Mouse (Mus musculus): ENCODE results near the gene Atp11b.

Atp11b gene

DNA sequence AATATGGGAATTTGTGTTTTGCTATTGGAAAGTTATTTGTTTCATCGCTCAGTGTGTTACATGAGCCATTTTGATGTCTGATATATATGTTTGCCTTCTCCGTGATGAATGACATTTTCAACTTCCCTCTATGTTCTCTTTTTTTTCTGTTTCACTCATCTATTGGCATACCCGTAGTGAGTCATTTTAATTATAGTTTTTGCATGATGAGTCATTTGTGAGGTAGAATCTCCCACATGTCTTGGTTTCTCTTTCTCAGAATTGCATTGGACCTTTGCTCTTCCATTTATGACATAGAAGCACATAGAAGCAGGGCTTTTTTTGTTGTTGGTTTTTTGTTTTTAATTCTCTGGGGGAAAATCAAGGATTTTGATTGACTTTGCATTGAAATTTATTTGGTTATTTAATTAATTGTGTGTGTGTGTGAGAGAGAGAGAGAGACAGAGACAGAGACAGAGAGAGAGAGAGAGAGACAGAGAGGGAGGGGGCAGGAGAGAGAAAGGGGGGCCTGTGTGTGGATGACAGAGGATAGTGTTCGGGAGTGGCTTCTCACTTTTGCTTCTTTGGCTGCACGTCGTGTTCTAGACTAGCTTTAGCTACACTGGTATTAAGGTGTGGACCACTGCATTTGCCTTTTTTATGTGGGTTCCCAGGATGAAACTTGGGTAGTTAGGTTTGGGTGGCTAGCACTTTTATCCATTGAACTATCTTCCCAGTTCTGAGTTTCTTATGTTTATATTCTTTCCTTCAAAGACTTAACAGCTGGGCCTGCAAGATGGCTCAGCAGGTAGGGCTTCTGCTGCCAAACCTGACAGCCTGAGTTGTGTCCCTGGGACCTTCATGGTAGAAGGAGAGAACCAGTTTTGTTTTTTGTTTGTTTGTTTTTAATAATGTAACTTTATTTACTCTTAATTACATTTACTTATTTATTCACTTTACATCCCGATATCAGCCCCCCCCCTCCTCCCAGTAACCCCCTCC, 11.0 kb downstream of the Atp11b start:
- no peak for DNase-seq (ENCODE audit: extremely low spot score, low spot score)

DNA sequence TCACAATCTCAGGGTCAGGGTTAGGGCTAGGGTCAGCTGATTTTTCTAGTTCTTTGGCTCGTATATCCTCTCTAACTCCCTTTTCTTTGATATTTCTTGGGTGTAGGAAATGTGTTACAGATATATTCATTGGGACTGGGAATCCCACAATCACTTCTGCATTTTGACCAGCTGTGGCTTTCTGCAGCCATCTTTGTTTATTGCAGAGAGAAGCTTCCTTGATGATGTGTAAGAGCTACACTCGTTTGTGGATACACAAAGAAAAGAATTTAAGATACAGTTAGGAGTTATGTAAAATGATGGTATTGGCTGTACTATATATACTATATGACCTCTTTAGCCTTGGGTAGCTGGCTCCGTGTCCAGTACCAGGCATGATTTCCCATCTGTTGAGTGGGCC, 25.8 kb downstream of the Atp11b start:
- DNase-seq (ENCODE audit: extremely low spot score, low spot score), result no peak

DNA sequence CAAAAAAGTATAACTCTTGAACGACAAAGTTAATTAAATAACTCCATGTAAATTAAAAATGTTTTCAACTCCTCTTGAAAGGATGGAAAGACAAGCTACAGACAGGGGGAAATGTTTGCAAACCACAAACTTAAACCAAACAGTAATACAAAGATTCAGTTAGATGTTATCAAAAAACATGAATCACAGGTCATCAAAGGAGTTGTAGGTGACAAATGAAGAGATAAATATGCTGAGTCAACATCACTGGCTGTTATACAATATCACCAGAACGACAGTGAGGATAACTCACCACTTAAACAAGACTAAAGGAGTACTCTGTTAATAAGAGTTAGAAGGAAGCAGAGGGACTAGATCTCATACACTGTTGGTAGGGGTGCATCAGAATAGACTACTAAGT, 48.1 kb downstream of the Atp11b start:
- DNase-seq (ENCODE audit: extremely low spot score, low spot score), result no peak

DNA sequence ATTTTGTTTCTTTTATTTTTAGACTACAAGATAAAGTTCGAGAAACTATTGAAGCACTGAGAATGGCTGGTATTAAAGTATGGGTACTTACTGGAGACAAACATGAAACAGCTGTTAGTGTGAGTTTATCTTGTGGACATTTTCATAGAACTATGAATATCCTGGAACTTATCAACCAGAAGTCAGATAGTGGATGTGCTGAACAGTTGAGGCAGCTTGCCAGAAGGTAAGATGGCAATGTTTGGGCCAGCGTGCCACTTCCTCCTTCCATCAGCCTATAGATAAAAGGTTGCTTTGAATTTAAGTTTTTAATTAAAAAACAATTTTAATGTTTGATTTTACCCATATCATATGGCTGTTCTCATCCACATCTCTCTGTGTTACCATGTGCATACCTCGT, 66.0 kb downstream of the Atp11b start:
- DNase-seq (ENCODE audit: extremely low spot score, low spot score), result no peak

DNA sequence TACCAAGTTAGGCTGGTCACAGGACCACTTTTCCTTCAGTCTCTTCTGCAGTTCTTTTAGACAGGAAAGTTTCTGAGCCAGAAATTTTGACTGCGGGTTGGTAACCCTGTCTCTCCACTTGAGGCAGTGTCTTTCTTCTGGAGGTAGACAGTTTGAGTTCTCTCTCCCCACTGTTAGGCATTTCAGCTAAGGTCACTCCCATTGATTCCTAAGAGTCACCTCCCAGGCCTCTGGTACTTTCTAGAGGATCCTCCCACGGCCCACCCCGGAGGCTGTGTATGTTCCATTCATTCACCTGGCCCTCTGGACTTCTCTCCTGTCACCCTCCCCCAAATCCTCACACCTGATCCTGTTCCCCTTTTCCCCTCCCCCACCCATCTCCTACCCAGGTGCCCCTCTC, 68.1 kb downstream of the Atp11b start:
- no peak for DNase-seq (ENCODE audit: extremely low spot score, low spot score)

DNA sequence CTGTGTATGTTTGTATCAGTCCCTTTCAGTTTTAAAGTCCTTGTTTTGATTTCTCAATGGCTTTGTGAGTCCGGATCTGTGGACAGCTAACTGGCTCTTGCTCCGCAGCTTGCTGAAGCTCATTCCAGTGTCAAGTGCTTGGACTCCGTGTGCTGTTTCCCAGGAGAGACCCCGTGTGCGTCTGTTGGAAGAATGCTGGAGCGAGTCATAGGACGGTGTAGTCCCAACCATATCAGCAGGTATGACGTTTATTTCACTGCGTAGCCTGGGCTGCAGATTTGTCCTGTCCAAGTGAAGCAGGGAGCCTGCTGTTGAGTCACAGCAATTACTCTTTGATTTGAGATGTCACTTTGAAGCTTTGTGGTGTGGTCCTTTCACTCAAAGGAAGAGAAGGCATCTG, 95.4 kb downstream of the Atp11b start:
- no peak for DNase-seq (ENCODE audit: extremely low spot score, low spot score)

DNA sequence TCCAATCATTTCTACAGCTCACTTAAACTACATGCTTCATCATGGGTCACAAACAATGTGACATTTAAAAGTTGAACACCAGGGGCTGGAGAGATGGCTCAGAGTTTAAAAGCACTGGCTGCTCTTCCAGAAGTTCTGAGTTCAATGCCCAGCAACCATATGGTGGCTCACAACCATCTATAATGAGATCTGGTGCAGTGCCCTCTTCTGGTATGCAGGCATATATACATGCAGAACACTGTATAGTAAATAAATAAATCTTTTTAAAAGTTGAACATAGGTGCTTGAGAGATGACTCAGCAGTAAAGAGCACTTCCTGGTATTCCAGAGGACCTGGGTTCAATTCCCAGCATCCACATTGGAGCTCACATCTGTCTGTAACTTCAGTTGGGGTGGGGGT, 129.4 kb downstream of the Atp11b start:
- no peak for DNase-seq (ENCODE audit: extremely low spot score, low spot score)

DNA sequence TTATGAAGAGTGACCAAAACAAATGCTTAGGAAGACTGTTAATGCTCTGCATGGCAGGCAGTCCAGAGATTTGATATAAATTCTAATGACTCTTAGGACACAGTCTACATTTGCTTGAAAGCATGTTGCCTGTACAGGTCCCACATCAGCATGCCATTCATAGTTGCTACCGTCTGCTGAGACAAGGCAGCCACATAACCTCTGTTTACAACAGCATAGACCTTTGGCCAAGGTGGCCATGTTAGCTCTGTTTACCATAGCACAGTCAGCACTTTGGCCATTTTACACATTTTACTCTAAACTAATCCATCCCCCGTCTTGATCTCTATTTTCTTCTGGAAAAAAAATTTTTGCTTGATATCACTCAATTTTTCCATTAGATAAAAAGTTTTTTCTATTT, 135.6 kb downstream of the Atp11b start:
- DNase-seq (ENCODE audit: extremely low spot score, low spot score), result no peak

DNA sequence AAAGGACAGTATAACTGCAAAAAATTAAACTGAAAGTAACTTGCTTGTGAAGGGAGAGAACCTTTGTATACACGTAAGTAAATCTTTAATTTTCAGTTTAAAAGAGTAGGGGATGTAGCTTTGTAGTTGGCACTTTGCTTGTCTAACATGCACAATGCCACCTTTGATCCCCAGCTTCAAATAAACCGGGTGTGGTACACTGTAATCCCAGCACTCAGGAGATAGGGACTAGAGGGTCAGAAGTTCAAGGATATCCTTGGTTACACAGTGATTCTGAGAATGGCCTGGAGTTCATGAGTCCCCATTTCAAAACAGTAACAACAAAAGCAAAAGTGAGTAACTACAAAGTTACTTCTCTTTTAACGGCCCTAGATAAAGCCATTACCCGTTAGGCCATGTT, 137.2 kb downstream of the Atp11b start:
- no peak for DNase-seq (ENCODE audit: extremely low spot score, low spot score)

DNA sequence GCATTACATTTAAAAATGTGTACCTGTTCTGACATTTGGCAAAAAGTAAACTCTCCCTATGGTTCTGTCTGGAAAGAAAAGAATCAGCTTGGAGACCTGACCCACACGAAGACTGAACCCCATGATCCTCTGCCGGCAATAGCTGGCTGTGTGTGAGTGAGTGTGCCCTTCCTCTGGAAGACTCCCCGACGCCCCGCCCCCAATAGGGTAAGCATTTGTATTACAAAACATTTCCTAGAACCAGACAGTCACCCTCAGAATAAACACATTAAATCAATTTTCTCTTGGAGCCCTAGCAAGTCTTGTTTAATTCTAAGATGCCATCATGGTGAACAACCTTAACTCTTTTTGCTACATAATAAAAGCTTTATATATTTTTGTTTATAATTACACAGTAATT, 139.2 kb downstream of the Atp11b start:
- no peak for DNase-seq (ENCODE audit: extremely low spot score, low spot score)

DNA sequence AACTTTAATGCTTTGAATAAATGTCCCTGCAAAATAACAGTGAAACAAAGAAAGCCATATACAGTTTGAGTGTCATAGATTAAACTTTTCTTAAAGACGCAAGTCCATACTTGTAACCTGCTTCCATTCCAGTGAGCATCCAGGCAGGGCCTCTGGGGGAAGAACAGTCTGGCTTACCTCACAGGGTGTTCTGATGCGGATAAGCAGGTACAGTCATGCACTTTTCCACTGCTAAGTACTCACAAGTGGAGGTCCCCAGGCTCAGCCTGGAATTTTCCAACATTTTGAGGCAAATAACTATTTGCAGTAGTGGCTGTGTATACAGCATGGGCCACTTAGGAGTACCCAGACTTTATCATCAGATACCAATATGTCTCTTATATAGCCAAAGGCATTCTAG, 144.0 kb downstream of the Atp11b start:
- DNase-seq (ENCODE audit: extremely low spot score, low spot score), result no peak

DNA sequence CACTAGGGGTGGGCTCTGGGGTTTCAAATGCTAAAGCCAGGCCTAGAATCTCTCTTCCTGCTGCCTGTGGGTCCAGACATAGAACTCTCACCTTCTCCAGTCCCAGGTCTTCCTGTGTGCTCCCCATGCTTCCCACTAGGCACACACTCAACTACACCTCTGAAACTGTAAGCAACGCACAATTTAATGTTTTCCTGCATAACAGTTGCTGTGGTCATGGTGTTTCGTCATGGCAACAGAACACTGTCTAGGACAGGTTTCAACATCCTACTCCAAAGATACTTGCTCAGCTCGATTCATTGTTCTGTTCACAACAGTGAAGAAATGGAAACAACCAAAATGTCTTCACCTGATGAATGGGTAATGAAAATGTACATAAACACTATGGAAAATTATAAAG, 145.2 kb downstream of the Atp11b start:
- no peak for DNase-seq (ENCODE audit: extremely low spot score, low spot score)

DNA sequence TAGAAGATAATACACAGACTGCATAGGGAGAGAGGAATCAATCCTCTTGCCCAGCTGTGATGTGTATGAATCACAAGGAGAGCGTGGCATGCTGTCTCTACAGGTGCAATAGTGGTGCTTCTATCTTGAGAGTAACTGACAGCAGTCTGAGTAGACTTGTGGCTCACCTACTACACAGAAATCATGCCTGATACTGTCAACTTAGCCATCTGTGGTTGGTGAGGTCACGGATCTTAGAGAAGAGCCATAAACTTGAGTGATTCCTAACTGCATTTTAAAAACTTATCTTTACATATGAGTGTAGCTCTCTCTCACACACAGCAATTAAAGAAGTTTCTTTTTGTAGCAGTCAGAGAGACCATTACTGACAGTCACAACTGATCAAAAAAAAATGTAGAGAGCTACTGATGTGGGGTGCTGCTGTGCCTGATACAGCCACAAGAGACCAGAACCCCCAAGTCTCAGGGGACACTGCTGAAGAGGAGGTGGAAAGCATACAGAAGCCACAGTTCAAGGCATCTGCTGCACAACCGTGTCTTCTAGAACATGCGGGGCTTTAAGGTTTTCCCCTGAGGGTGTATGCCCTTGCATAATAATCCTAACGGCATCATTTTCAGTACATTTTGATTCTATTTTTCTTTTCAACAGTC, 146.8 kb downstream of the Atp11b start:
- DNase-seq (ENCODE audit: extremely low spot score, low spot score), result no peak

Measured in neural tube, embryonic 10.5 days (tissue).